Mouse (Mus musculus) heart, embryonic 14.5 days (tissue): ENCODE data around the gene Ackr1. TPM values are rescaled to one million over a fixed set of nuclear protein-coding genes. Genes with fewer than 3 reads are reported as not detected.

Experiments used
- ATAC-seq: fragments of 200-750 bp; cut with Nextera tagmentation; 2 replicates; pipeline ENCODE4 v1.8.0; 2017; ENCODE audit warnings: low read depth, moderate TSS enrichment; ENCODE audit not compliant: insufficient number of reproducible peaks, insufficient read depth, low FRiP score
- H3K27ac ChIP-seq, 2 experiments: fragments of 200-500 bp in 1 of 2; fragments of 300-500 bp in 1 of 2; sonication (generic) in 1 of 2; replicated peaks in 1 of 2; 2 replicates each; pipeline ENCODE4 v1.5.1; 2012 to 2014; ENCODE audit warnings: low read depth in 2 of 2, low read length in 2 of 2, control low read depth in 1 of 2, mild to moderate bottlenecking in 1 of 2, mixed read lengths in 1 of 2; ENCODE audit not compliant: control insufficient read depth in 1 of 2, insufficient read depth in 1 of 2
- H3K27me3 ChIP-seq: fragments of 300-500 bp; sonication (generic); 2 replicates; pipeline ENCODE4 v1.6.1; 2014; ENCODE audit warnings: mild to moderate bottlenecking, low read length, control low read depth; ENCODE audit not compliant: control insufficient read depth, insufficient read depth
- H3K36me3 ChIP-seq: fragments of 300-500 bp; sonication (generic); 2 replicates; pipeline ENCODE4 v1.6.1; 2014; ENCODE audit warnings: mild to moderate bottlenecking, control low read depth, low read length, mixed read lengths; ENCODE audit not compliant: control insufficient read depth, insufficient read depth
- H3K4me1 ChIP-seq, 2 experiments: fragments of 200-500 bp in 1 of 2; fragments of 300-500 bp in 1 of 2; sonication (generic) in 1 of 2; 2 replicates each; pipeline ENCODE4 v1.6.1; 2012 to 2014; ENCODE audit warnings: low read length in 2 of 2, control low read depth in 1 of 2, mixed read lengths in 1 of 2; ENCODE audit not compliant: control insufficient read depth in 2 of 2, insufficient read depth in 2 of 2
- H3K4me2 ChIP-seq: fragments of 300-500 bp; sonication (generic); 2 replicates; pipeline ENCODE4 v1.6.1; 2014; ENCODE audit warnings: mild to moderate bottlenecking, low read length
- H3K4me3 ChIP-seq, 2 experiments: fragments of 200-500 bp in 1 of 2; fragments of 300-500 bp in 1 of 2; sonication (generic) in 1 of 2; 2 replicates each; pipeline ENCODE4 v1.5.1; 2012 to 2014; ENCODE audit warnings: low read length in 2 of 2, mild to moderate bottlenecking in 2 of 2, control low read depth in 1 of 2, low read depth in 1 of 2, moderate library complexity in 1 of 2; ENCODE audit not compliant: control insufficient read depth in 1 of 2, insufficient read depth in 1 of 2
- H3K9ac ChIP-seq: fragments of 300-500 bp; sonication (generic); 2 replicates; pipeline ENCODE4 v1.6.1; 2014; ENCODE audit warnings: mild to moderate bottlenecking, low read length
- H3K9me3 ChIP-seq: fragments of 300-500 bp; sonication (generic); 2 replicates; pipeline ENCODE4 v1.6.1; 2016; ENCODE audit warnings: low read length, control low read depth; ENCODE audit not compliant: control insufficient read depth
- WGBS: fragments of 180-500 bp; shearing (Covaris S2); extraction: QIAGEN DNeasy Blood & Tissue Kit; methylation state at CpG from one replicate; pipeline ENCODE4 v1.1.7; 2014; 5-methylcytosine and 5-hydroxymethylcytosine counted together
- polyA plus RNA-seq: library from polyadenylated mRNA; unstranded; fragments of >200 nt; fragmentation: Nextera tagmentation; extraction: Ambion mirVana; gene quantifications from 2 replicates; pipeline ENCODE4 v1.2.1, GENCODE M21; 2014

Gene Ackr1
- polyA plus RNA-seq, 1 experiment from 2014 or later, result 0.45 TPM

- WGBS, result 28% methylated on average over 4 of the region's 4 CpGs
- Histone ChIP-seq H3K27ac (no peak overlapping the region), H3K36me3 (no peaks in the 10 kb centered on the region), H3K4me1 (no peaks in the 10 kb centered on the region), H3K4me2 (no peak overlapping the region), H3K4me3 (no peak overlapping the region), H3K9me3 (no peaks in the 10 kb centered on the region), H3K27me3 (no peaks in the 10 kb centered on the region), H3K9ac (no peak overlapping the region)
- no peak for ATAC-seq
Measured at GRCm38 (mm10) chr1:173357799-173358198, 24.2 kb upstream of the Ackr1 start.

GRCm38 (mm10) chr1:173356699-173357098 lies 23.1 kb upstream of the Ackr1 start:
- no peak for ATAC-seq
- whole genome bisulfite sequencing, result 78% methylated on average over 2 of the region's 2 CpGs
- Histone ChIP-seq H3K9me3 (no peaks in the 10 kb centered on the region), H3K36me3 (no peaks in the 10 kb centered on the region), H3K27ac (no peak overlapping the region), H3K9ac (no peak overlapping the region), H3K4me3 (no peak overlapping the region), H3K4me2 (no peak overlapping the region), H3K27me3 (no peaks in the 10 kb centered on the region), H3K4me1 (no peaks in the 10 kb centered on the region)

- Histone ChIP-seq H3K4me1 (peaks cover 0 to 5% of the 10 kb centered on the region in 2 experiments; a peak in 2 of 4 replicates), H3K9me3 (no peaks in the 10 kb centered on the region), H3K4me2 (no peak overlapping the region), H3K27ac (no peak overlapping the region), H3K9ac (no peak overlapping the region), H3K4me3 (no peak overlapping the region), H3K36me3 (no peaks in the 10 kb centered on the region), H3K27me3 (no peaks in the 10 kb centered on the region)
- 61% methylated on average over 7 of the region's 7 CpGs for WGBS
- no peak for ATAC-seq
Measured at GRCm38 (mm10) chr1:173355107-173355846, 21.7 kb upstream of the Ackr1 start.

- H3K27me3 ChIP-seq, result no peaks in the 10 kb centered on the region
- peak within 1 kb of the TSS; percentile 34; the same call in 1 of the 2 replicates for H3K9ac ChIP-seq
- H3K4me3 ChIP-seq, result peak within 1 kb of the TSS; percentile 26 to 29; a peak in 3 of 4 replicates
- H3K27ac ChIP-seq, result no peak within 1 kb of the TSS
- 10% methylated on average over 10 of the region's 10 CpGs for WGBS
- H3K9me3 ChIP-seq, result no peaks in the 10 kb centered on the region
- H3K4me1 ChIP-seq, result peaks cover 8 to 11% of the 10 kb centered on the region in 2 experiments
- no peak for ATAC-seq
- H3K36me3 ChIP-seq, result no peaks in the 10 kb centered on the region
- peak within 1 kb of the TSS; percentile 66 for H3K4me2 ChIP-seq
Measured at GRCm38 (mm10) chr1:173350372-173350957, 16.9 kb upstream of the Ackr1 start, which contains the start of gene Aim2. Aim2 (plus strand) TSS chr1:173350879.

GRCm38 (mm10) chr1:173349946-173350345 lies 16.4 kb upstream of the Ackr1 start:
- Histone ChIP-seq H3K4me1 (peaks cover 8 to 11% of the 10 kb centered on the region in 2 experiments), H3K4me3 (peak overlapping the region; percentile 26 to 29; a peak in 3 of 4 replicates), H3K4me2 (peak overlapping the region; percentile 66), H3K9me3 (no peaks in the 10 kb centered on the region), H3K9ac (peak overlapping the region; percentile 34; the same call in 1 of the 2 replicates), H3K27me3 (no peaks in the 10 kb centered on the region), H3K27ac (no peak overlapping the region), H3K36me3 (no peaks in the 10 kb centered on the region)
- 1% methylated on average over 6 of the region's 6 CpGs for WGBS
- peak; percentile 60 for ATAC-seq

- no peak overlapping the region for H3K9ac ChIP-seq
- H3K27ac ChIP-seq, result no peak overlapping the region
- 50% methylated on average over 5 of the region's 5 CpGs for WGBS
- no peaks in the 10 kb centered on the region for H3K9me3 ChIP-seq
- no peaks in the 10 kb centered on the region for H3K27me3 ChIP-seq
- peaks cover 8 to 11% of the 10 kb centered on the region in 2 experiments for H3K4me1 ChIP-seq
- H3K4me3 ChIP-seq, result no peak overlapping the region
- H3K4me2 ChIP-seq, result no peak overlapping the region
- ATAC-seq, result no peak
- no peaks in the 10 kb centered on the region for H3K36me3 ChIP-seq
Measured at GRCm38 (mm10) chr1:173349192-173349591, 15.6 kb upstream of the Ackr1 start.

GRCm38 (mm10) chr1:173348527-173348926 lies 15.0 kb upstream of the Ackr1 start:
- 14% methylated on average over 1 of the region's 1 CpGs for WGBS
- H3K9me3 ChIP-seq, result no peaks in the 10 kb centered on the region
- no peak for ATAC-seq
- H3K4me2 ChIP-seq, result no peak overlapping the region
- H3K9ac ChIP-seq, result no peak overlapping the region
- no peak overlapping the region for H3K27ac ChIP-seq
- no peaks in the 10 kb centered on the region for H3K36me3 ChIP-seq
- no peak overlapping the region for H3K4me3 ChIP-seq
- H3K27me3 ChIP-seq, result no peaks in the 10 kb centered on the region
- peaks cover 8 to 11% of the 10 kb centered on the region in 2 experiments for H3K4me1 ChIP-seq
